20 mouse cellular contexts compared by ENCODE assay signal in genomic region chr11:69917379-69917948, GRCm38 (mm10). TPM values are rescaled to one million over a fixed set of nuclear protein-coding genes. Genes with fewer than 3 reads are reported as not detected.
A peak's percentile ranks its signal among the peaks of the same experiment; 100 is the strongest.
DNase-seq lines count a peak whose midpoint lies in the region; ATAC-seq and TF ChIP-seq lines count a peak whose summit lies in the region.
"Had no signal": no experiment of that assay in that cellular context is flagged by ENCODE, and none has a peak within 500 bp of the region (broad histone marks: within the 10 kb centered on the region; RNA-seq: fewer than 3 reads in every experiment).

No protein-coding gene starts in this region.

- H3K27ac ChIP-seq in CH12.LX (ENCODE audit: insufficient read depth, low read depth), result no peak overlapping the region
- H3K27ac ChIP-seq in liver, embryonic 14.5 days, result peak overlapping the region; percentile 95
- H3K27ac ChIP-seq: embryonic facial prominence, embryonic 13.5 days; hindbrain, embryonic 15.5 days; kidney, embryonic 15.5 days had no signal

- in situ Hi-C loops in CH12.LX (cut with MboI; ENCODE audit: low pct_ligation_motif_present, low pct_unique_long_range_greater_than_20kb, low sequenced_read_pairs), result loop anchor here (5.0 kb wide), 1 partner anchor 35 kb away; the partner anchor contains the start of gene Kctd11

- 62% methylated on average over 8 of the region's 8 CpGs for WGBS in liver, embryonic 14.5 days (ENCODE audit: insufficient replicate concordance)

- no peak for TF ChIP-seq RAD21 in CH12.LX (IDR thresholded peaks at IDR 0.05; ENCODE audit: low read depth, low read length)

- no peak for TF ChIP-seq CTCF in CH12.LX (conservative IDR thresholded peaks at IDR 0.05 in 1 of 2, IDR thresholded peaks at IDR 0.05 in 1 of 2; ENCODE audit: low read depth in 2 of 2, low read length in 2 of 2)
- no peak for TF ChIP-seq CTCF in liver, embryonic 14.5 days (IDR thresholded peaks at IDR 0.05; ENCODE audit: low read depth)

- peak; percentile 46 for DNase-seq in cerebellum, adult 9-10 months
- no peak for DNase-seq in cerebellum, postnatal 25 days
- DNase-seq in heart, adult 11 months, result peak; percentile 76
- DNase-seq in heart, postnatal 14 days, result no peak
- DNase-seq in CH12.LX (ENCODE audit: extremely low read depth), result no peak
- no peak for DNase-seq in liver, embryonic 14.5 days (ENCODE audit: low read depth in 3 of 3, low spot score in 3 of 3)
- DNase-seq in retina, embryonic 14.5 days (ENCODE audit: low spot score), result no peak
- DNase-seq in adrenal gland, postnatal 10 days, result no peak
- DNase-seq: cerebellum, adult 2 months; gastrocnemius, postnatal 10 days; heart, postnatal 36 days; lung, adult 2 months; thymus, postnatal 14 days had no signal

- no peaks in the 10 kb centered on the region for H3K9me3 ChIP-seq in CH12.LX (replicated peaks; ENCODE audit: low read length)
- no peaks in the 10 kb centered on the region for H3K9me3 ChIP-seq in liver, embryonic 14.5 days (ENCODE audit: control insufficient read depth, low read length)
- H3K9me3 ChIP-seq: embryonic facial prominence, embryonic 13.5 days; heart, embryonic 12.5 days; hindbrain, embryonic 15.5 days; kidney, embryonic 15.5 days; megakaryocyte, embryonic 14.5 days had no signal

- H3K4me1 ChIP-seq in CH12.LX (ENCODE audit: control insufficient read depth in 1 of 2, insufficient read depth in 2 of 2), result peaks cover 21 to 60% of the 10 kb centered on the region in 2 experiments
- peaks cover 41 to 54% of the 10 kb centered on the region in 2 experiments for H3K4me1 ChIP-seq in liver, embryonic 14.5 days (replicated peaks; ENCODE audit: control insufficient read depth in 2 of 2, insufficient read depth in 2 of 2, low read length in 1 of 2)

- peaks cover 51 to 63% of the 10 kb centered on the region in 2 experiments for H3K36me3 ChIP-seq in CH12.LX (replicated peaks in 1 of 2; ENCODE audit: control insufficient read depth in 1 of 2, insufficient read depth in 1 of 2, low read length in 1 of 2)
- peaks cover 48% of the 10 kb centered on the region for H3K36me3 ChIP-seq in liver, embryonic 14.5 days (replicated peaks; ENCODE audit: control insufficient read depth, insufficient read depth, low read depth)

- peaks cover 51% of the 10 kb centered on the region for H3K79me2 ChIP-seq in CH12.LX (replicated peaks; ENCODE audit: control insufficient read depth, extremely low read depth, insufficient read depth, poor library complexity, severe bottlenecking)

- intact Hi-C loops in heart, postnatal 14 days (cut with DNase I), result loop anchor here (10.0 kb wide), 1 partner anchor 813 kb away; no protein-coding TSS in a partner anchor

- H3K27me3 ChIP-seq in CH12.LX (replicated peaks), result no peaks in the 10 kb centered on the region
- H3K27me3 ChIP-seq in liver, embryonic 14.5 days (ENCODE audit: control insufficient read depth, insufficient read depth, low read length), result no peaks in the 10 kb centered on the region
- H3K27me3 ChIP-seq: embryonic facial prominence, embryonic 13.5 days; heart, embryonic 12.5 days; hindbrain, embryonic 15.5 days; kidney, embryonic 15.5 days; megakaryocyte, embryonic 14.5 days had no signal

- no peak overlapping the region for H3K4me2 ChIP-seq in CH12.LX (ENCODE audit: insufficient read depth, low read depth, poor library complexity, severe bottlenecking)
- H3K4me2 ChIP-seq in liver, embryonic 14.5 days (ENCODE audit: low read depth), result peak overlapping the region; percentile 100
- H3K4me2 ChIP-seq: embryonic facial prominence, embryonic 13.5 days; hindbrain, embryonic 15.5 days; kidney, embryonic 15.5 days had no signal

- ATAC-seq in liver, embryonic 14.5 days (ENCODE audit: insufficient read depth), result no peak
- ATAC-seq: intestine, embryonic 16.5 days; midbrain, embryonic 16.5 days had no signal

- no peak overlapping the region for H3K9ac ChIP-seq in CH12.LX (ENCODE audit: insufficient read depth, low read depth)
- no peak overlapping the region for H3K9ac ChIP-seq in liver, embryonic 14.5 days (replicated peaks)
- H3K9ac ChIP-seq: embryonic facial prominence, embryonic 13.5 days; heart, embryonic 12.5 days; hindbrain, embryonic 15.5 days; kidney, embryonic 15.5 days had no signal

- dilution Hi-C loops in CH12.LX (cut with MboI; ENCODE audit: extremely low pct_ligation_motif_present, extremely low pct_unique_long_range_greater_than_20kb, low sequenced_read_pairs), result no loop called here

- TF ChIP-seq EP300 in CH12.LX (IDR thresholded peaks at IDR 0.05; ENCODE audit: low read length), result no peak
- TF ChIP-seq EP300 in liver, embryonic 14.5 days (IDR thresholded peaks at IDR 0.05; ENCODE audit: low read depth), result no peak

- no peak overlapping the region for H3K4me3 ChIP-seq in CH12.LX (replicated peaks in 1 of 3; ENCODE audit: low read depth in 2 of 3, low read length in 2 of 3, poor library complexity in 1 of 3)
- H3K4me3 ChIP-seq in liver, embryonic 14.5 days (ENCODE audit: insufficient read depth in 1 of 2, low read depth in 2 of 2, low read length in 2 of 2), result peak overlapping the region in 1 of 2 experiments; percentile 82; a peak in 3 of 4 replicates
- H3K4me3 ChIP-seq: embryonic facial prominence, embryonic 13.5 days; heart, embryonic 12.5 days; hindbrain, embryonic 15.5 days; kidney, embryonic 15.5 days had no signal

- TF ChIP-seq POLR2A in CH12.LX (IDR thresholded peaks at IDR 0.05; ENCODE audit: low read depth, low read length), result peak; percentile 53

TF ChIP-seq in CH12.LX, 34 proteins besides CTCF, POLR2A, EP300 and RAD21:
- TF ChIP-seq KAT2A (IDR thresholded peaks at IDR 0.05; ENCODE audit: insufficient replicate concordance, low read length) (no peak), SMC3 (IDR thresholded peaks at IDR 0.05; ENCODE audit: low read depth, low read length) (no peak), IRF4 (IDR thresholded peaks at IDR 0.05; ENCODE audit: low read depth, low read length) (no peak), JUN (IDR thresholded peaks at IDR 0.05; ENCODE audit: insufficient read depth, low read depth, low read length) (no peak), MAZ (IDR thresholded peaks at IDR 0.05; ENCODE audit: low read depth, low read length) (no peak), NRF1 (IDR thresholded peaks at IDR 0.05; ENCODE audit: low read depth, low read length) (no peak), MEF2A (IDR thresholded peaks at IDR 0.05; ENCODE audit: borderline replicate concordance, low read depth, low read length) (no peak), CHD1 (IDR thresholded peaks at IDR 0.05; ENCODE audit: low read depth, low read length) (no peak)

RNA-seq across cellular contexts. Expression of gene Gps2, which starts 3.8 kb away (rescaled TPM):
- total RNA-seq in heart, postnatal 14 days (2021), result 10 to 100 TPM; 28.8 to 30.6 TPM
- total RNA-seq in CH12.LX (2012; rRNA removed) (29.4 and 35.9 TPM in 2 replicates), CH12.LX (2014; rRNA removed) (25.0 and 27.4 TPM in 2 replicates)
- 69.2 and 73.6 TPM in 2 replicates for polyA plus RNA-seq in CH12.LX (2012; ENCODE audit: insufficient read length, low read depth)
- polyA plus RNA-seq in liver, embryonic 14.5 days (2012; rRNA removed), result 79.5 and 93.1 TPM in 2 replicates
- polyA plus RNA-seq in liver, embryonic 14.5 days (2014; fragmentation: Nextera tagmentation; extraction: Ambion mirVana), result 82.7 and 91.2 TPM in 2 replicates
- 10 to 100 TPM; 42.3 to 43.1 TPM for total RNA-seq in adrenal gland, postnatal 10 days (2021)

RNA-seq across cellular contexts. Expression of gene Eif5a, which starts 4.3 kb away (rescaled TPM):
- 100 to 1,000 TPM; 434 to 455 TPM for total RNA-seq in heart, postnatal 14 days (2021)
- total RNA-seq in CH12.LX (2012; rRNA removed) (1,419 and 1,651 TPM in 2 replicates), CH12.LX (2014; rRNA removed) (2,535 and 2,729 TPM in 2 replicates)
- polyA plus RNA-seq in CH12.LX (2012; ENCODE audit: insufficient read length, low read depth), result 3,314 and 3,421 TPM in 2 replicates
- 652 and 846 TPM in 2 replicates for polyA plus RNA-seq in liver, embryonic 14.5 days (2012; rRNA removed)
- polyA plus RNA-seq in liver, embryonic 14.5 days (2014; fragmentation: Nextera tagmentation; extraction: Ambion mirVana), result 1,316 and 1,415 TPM in 2 replicates
- 100 to 1,000 TPM; 578 to 644 TPM for total RNA-seq in adrenal gland, postnatal 10 days (2021)

RNA-seq across cellular contexts. Expression of gene Neurl4, which starts 16.6 kb away (rescaled TPM):
- total RNA-seq in heart, postnatal 14 days (2021), result 10 to 100 TPM; 43.5 to 45.8 TPM
- total RNA-seq in CH12.LX (2012; rRNA removed), result 51.0 and 56.1 TPM in 2 replicates
- total RNA-seq in CH12.LX (2014; rRNA removed), result 21.4 and 22.9 TPM in 2 replicates
- polyA plus RNA-seq in CH12.LX (2012; ENCODE audit: insufficient read length, low read depth), result 40.1 and 46.2 TPM in 2 replicates
- 13.1 and 20.5 TPM in 2 replicates for polyA plus RNA-seq in liver, embryonic 14.5 days (2012; rRNA removed)
- polyA plus RNA-seq in liver, embryonic 14.5 days (2014; fragmentation: Nextera tagmentation; extraction: Ambion mirVana), result 2.5 and 3.4 TPM in 2 replicates
- total RNA-seq in adrenal gland, postnatal 10 days (2021), result 10 to 100 TPM; 33.6 to 48.1 TPM

RNA-seq across cellular contexts. Expression of gene 2810408A11Rik, which starts 16.7 kb away (rescaled TPM):
- total RNA-seq in heart, postnatal 14 days (2021), result 1 to 10 TPM in 1 of 2 experiments, under 1 TPM in 1; 0.95 to 1.1 TPM
- total RNA-seq in CH12.LX (2012; rRNA removed) (0.34 and 0.59 TPM in 2 replicates), CH12.LX (2014; rRNA removed) (0.35 and 0.86 TPM in 2 replicates)
- 0.33 and 0.41 TPM in 2 replicates for polyA plus RNA-seq in CH12.LX (2012; ENCODE audit: insufficient read length, low read depth)
- polyA plus RNA-seq in liver, embryonic 14.5 days (2012; rRNA removed), result 0.40 and 0.48 TPM in 2 replicates
- polyA plus RNA-seq in liver, embryonic 14.5 days (2014; fragmentation: Nextera tagmentation; extraction: Ambion mirVana), result 0.93 and 1.7 TPM in 2 replicates
- total RNA-seq in adrenal gland, postnatal 10 days (2021), result 1 to 10 TPM; 3.1 to 3.2 TPM

RNA-seq across cellular contexts. Expression of gene Ybx2, which starts 18.1 kb away (rescaled TPM):
- total RNA-seq in heart, postnatal 14 days (2021), result 10 to 100 TPM; 14.4 to 21.8 TPM
- total RNA-seq in CH12.LX (2012; rRNA removed), result 0.25 TPM in 1 of 2 replicates, not detected in the other
- not detected in 2 replicates for total RNA-seq in CH12.LX (2014; rRNA removed)
- 0.39 TPM in 1 of 2 replicates, not detected in the other for polyA plus RNA-seq in CH12.LX (2012; ENCODE audit: insufficient read length, low read depth)
- polyA plus RNA-seq in liver, embryonic 14.5 days (2012; rRNA removed), result 0.57 and 0.58 TPM in 2 replicates
- 0.23 TPM in 1 of 2 replicates, not detected in the other for polyA plus RNA-seq in liver, embryonic 14.5 days (2014; fragmentation: Nextera tagmentation; extraction: Ambion mirVana)
- 10 to 100 TPM; 19.6 to 44.5 TPM for total RNA-seq in adrenal gland, postnatal 10 days (2021)

Comparison
In these comparisons a context has a peak if more than half of its experiments do, and no peak if none do; other contexts are left out.
1. DNase-seq: peak in cerebellum, adult 9-10 months (single experiment) and heart, adult 11 months (single experiment); none in cerebellum, postnatal 25 days (0 of 2), heart, postnatal 14 days (0 of 2), CH12.LX (single experiment), liver, embryonic 14.5 days (0 of 3), retina, embryonic 14.5 days (single experiment) and adrenal gland, postnatal 10 days (single experiment).